Mouse (Mus musculus) megakaryocyte, embryonic 14.5 days (primary cell): Measurements from ENCODE around the gene Pigf. TPM values are rescaled to one million over a fixed set of nuclear protein-coding genes. Genes with fewer than 3 reads are reported as not detected.
"Not testable (repeated sequence)": the region's sequence is repeated elsewhere in the genome, so short reads cannot be mapped to it uniquely, and the experiment has no call there.

Experiments used
- H3K27me3 ChIP-seq: replicated peaks from 2 replicates; pipeline ENCODE3; 2012; ENCODE audit warnings: inconsistent platforms
- H3K36me3 ChIP-seq: replicated peaks from 2 replicates; pipeline ENCODE3; 2012; ENCODE audit warnings: low read length, inconsistent platforms, mixed read lengths
- H3K4me1 ChIP-seq: 2 replicates; pipeline ENCODE4 v1.6.1; 2012; ENCODE audit warnings: inconsistent platforms
- H3K4me3 ChIP-seq: replicated peaks from 2 replicates; pipeline ENCODE3; 2012; ENCODE audit warnings: moderate library complexity, mild to moderate bottlenecking, inconsistent platforms
- H3K9me3 ChIP-seq: 2 replicates; pipeline ENCODE4 v1.6.1; 2012; ENCODE audit warnings: inconsistent platforms
- FLI1 ChIP-seq: IDR thresholded peaks from 2 replicates; pipeline ENCODE4 v1.6.1; 2012; ENCODE audit warnings: low read length, inconsistent platforms, mixed read lengths
- GATA1 ChIP-seq: IDR thresholded peaks from 3 replicates; pipeline ENCODE4 v1.6.1; 2012; ENCODE audit warnings: mixed read lengths, low read length, inconsistent platforms, borderline replicate concordance
- polyA plus RNA-seq: library from polyadenylated mRNA; stranded (reverse); fragments of >175 nt; gene quantifications from 2 replicates; pipeline ENCODE4 v1.2.3, GENCODE M21; 2012; ENCODE audit warnings: low replicate concordance; ENCODE audit not compliant: insufficient read depth

Gene Pigf
- polyA plus RNA-seq = 4.8 TPM in 1 of 2 replicates, not detected in the other

- H3K4me1 ChIP-seq = peaks cover 22% of the 10 kb centered on the region
- H3K9me3 ChIP-seq = no peaks in the 10 kb centered on the region
- no peaks in the 10 kb centered on the region for H3K27me3 ChIP-seq
- peaks cover 23% of the 10 kb centered on the region for H3K36me3 ChIP-seq
- no peak for TF ChIP-seq GATA1
- TF ChIP-seq FLI1 = peak; percentile 72; the same call in 1 of the 2 replicates
- peak within 1 kb of the TSS; percentile 98 for H3K4me3 ChIP-seq
These were observed at the start of gene Pigf, which contains the start of gene Cript for GRCm38 (mm10) chr17:87025269-87025949. Gene Pigf, minus strand, starts transcription at chr17:87025406. Gene Cript, plus strand, starts transcription at chr17:87025550.

DNA sequence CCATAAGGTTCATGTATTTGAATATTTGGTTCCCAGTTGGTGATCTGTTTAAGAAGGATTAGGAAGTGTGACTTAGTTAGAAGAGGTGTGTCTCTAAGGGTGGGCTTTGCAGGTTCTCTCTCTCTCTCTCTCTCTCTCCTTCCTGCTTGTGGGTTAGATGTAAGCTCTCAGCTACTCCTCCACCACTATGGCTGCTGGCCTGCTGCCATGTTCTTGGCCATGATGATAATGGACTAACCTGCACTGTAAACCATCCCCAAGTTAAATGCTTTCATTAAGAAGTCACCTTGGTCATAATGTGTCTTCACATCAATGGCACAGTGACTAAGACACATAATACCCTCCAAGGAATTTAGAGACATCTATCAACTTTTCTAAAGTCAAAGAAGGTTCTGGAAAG lies 48.3 kb upstream of the Pigf start:
- no peaks in the 10 kb centered on the region for H3K27me3 ChIP-seq
- H3K4me3 ChIP-seq = no peak overlapping the region
- no peaks in the 10 kb centered on the region for H3K36me3 ChIP-seq
- peaks cover 8% of the 10 kb centered on the region for H3K4me1 ChIP-seq
- no peak for TF ChIP-seq FLI1
- no peak for TF ChIP-seq GATA1
- H3K9me3 ChIP-seq = peaks cover 24% of the 10 kb centered on the region

DNA sequence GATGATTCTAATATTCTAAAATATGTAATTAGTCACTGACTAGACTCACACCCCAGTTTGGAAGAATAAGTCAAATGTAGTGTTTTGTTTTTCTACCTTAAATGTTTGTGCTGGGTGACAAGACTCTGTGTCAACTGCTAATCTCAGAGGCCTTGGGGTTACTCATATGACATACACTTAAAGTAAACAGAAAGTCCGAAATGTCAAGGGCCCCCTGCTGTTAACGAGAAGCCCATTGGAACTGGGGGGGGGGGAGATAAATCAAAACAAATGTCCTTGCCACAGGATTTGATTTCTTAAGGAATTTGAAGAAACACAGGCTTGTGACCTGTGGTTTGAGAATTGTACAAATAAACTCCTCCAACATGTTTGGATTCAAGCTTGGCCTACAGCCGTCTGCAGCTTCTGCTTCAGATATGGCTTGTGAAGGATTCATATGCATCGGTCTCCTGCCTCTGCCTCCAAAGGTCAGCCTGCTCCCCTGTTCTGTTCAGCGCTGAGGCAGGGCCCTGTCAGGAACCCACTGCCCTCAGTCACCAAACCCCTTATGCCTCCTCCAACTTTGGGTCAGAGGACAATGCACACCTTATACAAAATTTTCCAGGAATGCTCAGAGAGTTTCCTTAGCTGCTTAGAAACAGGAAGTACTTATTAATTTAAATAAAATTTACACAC lies 47.7 kb upstream of the Pigf start:
- Histone ChIP-seq H3K4me3 (no peak overlapping the region), H3K4me1 (peaks cover 8% of the 10 kb centered on the region), H3K27me3 (no peaks in the 10 kb centered on the region), H3K9me3 (peaks cover 20% of the 10 kb centered on the region), H3K36me3 (no peaks in the 10 kb centered on the region)
- TF ChIP-seq GATA1 (no peak), FLI1 (no peak)

GRCm38 (mm10) chr17:87072183-87072582 lies 47.0 kb upstream of the Pigf start:
- H3K9me3 ChIP-seq = peaks cover 12% of the 10 kb centered on the region
- not testable (repeated sequence) for H3K36me3 ChIP-seq, H3K27me3 ChIP-seq, H3K4me3 ChIP-seq, H3K4me1 ChIP-seq

DNA sequence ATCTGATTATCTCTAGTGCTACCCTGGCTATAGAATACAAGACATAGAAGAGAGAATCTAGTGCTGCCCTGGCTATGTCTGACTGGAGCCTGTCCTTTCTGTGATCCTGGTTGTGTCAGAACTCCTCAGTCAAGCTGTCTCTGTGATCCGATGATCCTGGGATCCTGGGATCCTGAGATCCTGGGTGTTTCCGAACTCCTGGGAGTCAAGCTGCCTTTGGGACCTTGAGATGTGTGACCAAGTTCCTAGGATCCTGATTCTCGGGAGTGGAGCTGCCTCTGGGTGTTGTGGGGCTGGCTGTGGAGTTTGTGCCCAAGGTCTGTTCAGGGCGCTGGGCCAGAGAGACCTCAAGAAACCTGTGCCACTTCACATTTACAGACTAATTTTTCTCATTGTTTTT lies 43.8 kb upstream of the Pigf start:
- TF ChIP-seq GATA1 (no peak), FLI1 (no peak)
- no peak overlapping the region for H3K4me3 ChIP-seq
- peaks cover 6% of the 10 kb centered on the region for H3K4me1 ChIP-seq
- H3K9me3 ChIP-seq = no peaks in the 10 kb centered on the region
- no peaks in the 10 kb centered on the region for H3K27me3 ChIP-seq
- H3K36me3 ChIP-seq = no peaks in the 10 kb centered on the region

- no peaks in the 10 kb centered on the region for H3K27me3 ChIP-seq
- no peaks in the 10 kb centered on the region for H3K36me3 ChIP-seq
- no peaks in the 10 kb centered on the region for H3K9me3 ChIP-seq
- H3K4me3 ChIP-seq = no peak overlapping the region
- peaks cover 24% of the 10 kb centered on the region for H3K4me1 ChIP-seq
- no peak for TF ChIP-seq FLI1
These were observed 38.8 kb upstream of the Pigf start for GRCm38 (mm10) chr17:87063969-87064368.

GRCm38 (mm10) chr17:87063461-87063860 lies 38.3 kb upstream of the Pigf start:
- Histone ChIP-seq H3K27me3 (peaks cover 2% of the 10 kb centered on the region), H3K4me1 (peaks cover 24% of the 10 kb centered on the region), H3K9me3 (no peaks in the 10 kb centered on the region), H3K36me3 (no peaks in the 10 kb centered on the region), H3K4me3 (no peak overlapping the region)
- TF ChIP-seq GATA1 (no peak), FLI1 (no peak)

GRCm38 (mm10) chr17:87062639-87063038 lies 37.4 kb upstream of the Pigf start:
- Histone ChIP-seq H3K36me3 (no peaks in the 10 kb centered on the region), H3K4me3 (no peak overlapping the region), H3K4me1 (peaks cover 24% of the 10 kb centered on the region), H3K27me3 (peaks cover 3% of the 10 kb centered on the region), H3K9me3 (no peaks in the 10 kb centered on the region)
- no peak for TF ChIP-seq FLI1
- TF ChIP-seq GATA1 = no peak

DNA sequence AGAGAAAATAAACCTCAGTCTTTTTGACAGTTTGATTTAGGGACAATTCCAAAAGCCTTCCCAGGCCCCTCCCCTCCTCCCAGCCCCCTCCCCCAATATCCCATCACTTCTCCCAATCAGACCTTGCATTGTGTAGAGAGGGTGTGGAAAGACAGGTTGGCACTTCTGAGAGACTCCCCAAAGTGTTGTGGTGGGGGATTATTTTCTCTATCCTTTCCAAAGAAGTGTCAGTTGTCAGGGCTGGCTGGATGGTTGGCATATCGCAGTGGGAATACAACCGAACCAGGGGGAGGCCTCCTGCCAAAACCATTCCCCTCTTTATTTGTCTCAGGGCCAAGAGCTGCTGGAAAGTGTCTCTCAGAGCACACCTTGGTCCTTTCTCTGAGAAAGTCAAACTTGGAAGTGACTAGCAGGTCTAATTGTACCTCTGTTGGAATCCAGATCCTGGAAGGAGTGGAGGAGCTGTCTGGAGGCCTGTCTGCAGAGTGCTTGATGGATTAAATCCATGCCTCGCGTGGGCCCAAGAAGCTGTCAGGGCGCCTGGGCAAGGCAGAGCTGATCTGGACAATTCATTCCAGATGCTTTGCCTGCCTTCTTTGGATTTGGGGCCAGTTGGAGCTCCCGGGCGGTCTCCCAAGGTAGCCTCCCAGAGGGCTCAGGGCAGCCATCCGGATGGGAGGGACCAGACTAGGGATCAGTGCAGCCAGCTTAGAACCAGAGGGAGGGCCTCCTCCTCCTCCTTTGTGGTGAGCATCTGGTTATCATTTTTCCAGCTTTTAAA lies 32.5 kb upstream of the Pigf start:
- H3K4me3 ChIP-seq = no peak overlapping the region
- H3K36me3 ChIP-seq = no peaks in the 10 kb centered on the region
- peaks cover 18% of the 10 kb centered on the region for H3K27me3 ChIP-seq
- TF ChIP-seq GATA1 (no peak), FLI1 (no peak)
- H3K9me3 ChIP-seq = no peaks in the 10 kb centered on the region
- peaks cover 16% of the 10 kb centered on the region for H3K4me1 ChIP-seq

GRCm38 (mm10) chr17:87056761-87057160 lies 31.6 kb upstream of the Pigf start:
- no peak for TF ChIP-seq FLI1
- TF ChIP-seq GATA1 = no peak
- no peak overlapping the region for H3K4me3 ChIP-seq
- no peaks in the 10 kb centered on the region for H3K36me3 ChIP-seq
- H3K4me1 ChIP-seq = peaks cover 8% of the 10 kb centered on the region; the same call in 1 of the 2 replicates
- no peaks in the 10 kb centered on the region for H3K9me3 ChIP-seq
- H3K27me3 ChIP-seq = peaks cover 18% of the 10 kb centered on the region
